Mouse (Mus musculus): ENCODE measurements around the gene Atp1a4.

GRCm38 (mm10) chr1:172218164-172218910, 39.9 kb downstream of the Atp1a4 start:
- no peak for TF ChIP-seq POLR2A (IDR thresholded peaks at IDR 0.05; ENCODE audit: borderline replicate concordance, extremely low read depth, insufficient read depth, insufficient read length, poor library complexity, severe bottlenecking)
- no peak for TF ChIP-seq CTCF (IDR thresholded peaks at IDR 0.05; ENCODE audit: borderline replicate concordance, extremely low read depth, insufficient read depth, insufficient read length)

Measured in brain, embryonic 14.5 days (tissue).